Mouse (Mus musculus) heart, postnatal 0 days (tissue): Measurements from ENCODE around the gene Ice2.
A peak's percentile ranks its signal among the peaks of the same experiment; 100 is the strongest.

Source experiments
- CTCF ChIP-seq: IDR thresholded peaks from 2 replicates; pipeline ENCODE4 v1.5.1; 2016; ENCODE audit warnings: antibody characterized with exemption, control low read depth, low read depth
- EP300 ChIP-seq: IDR thresholded peaks from 2 replicates; pipeline ENCODE4 v1.6.1; 2016; ENCODE audit warnings: antibody characterized with exemption, low read depth

- TF ChIP-seq CTCF = peak; percentile 77
- no peak for TF ChIP-seq EP300
Observed at GRCm38 (mm10) chr9:69368071-69368470, 29.6 kb upstream of the Ice2 start.
